In the genomic region with DNA sequence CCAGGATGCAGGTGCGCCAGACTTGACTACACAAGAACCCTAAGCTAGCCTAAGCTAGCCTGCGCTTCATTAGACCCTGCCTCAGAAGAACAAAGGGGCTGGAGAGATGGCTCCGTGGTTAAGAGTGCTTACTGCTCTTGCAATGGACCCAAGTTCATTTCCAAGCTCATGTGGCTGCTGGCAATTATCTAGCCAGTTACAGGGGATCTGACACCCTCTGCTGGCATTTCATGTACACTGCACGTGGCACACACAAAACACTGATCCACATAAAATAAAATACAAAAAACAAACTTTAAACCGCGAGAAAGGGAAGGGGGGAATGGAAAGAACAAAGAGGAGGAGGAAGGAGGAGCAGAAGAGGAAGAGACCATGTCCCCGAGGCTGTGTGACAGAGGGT, we compare ENCODE assay signal across 7 mouse cellular contexts. TPM values are rescaled to one million over a fixed set of nuclear protein-coding genes. Genes with fewer than 3 reads are reported as not detected.
DNase-seq lines count a peak whose midpoint lies in the region; ATAC-seq and TF ChIP-seq lines count a peak whose summit lies in the region.

No protein-coding gene starts in this region.

- peak; percentile 51 for DNase-seq in A20 (ENCODE audit: low read depth, low spot score)
- DNase-seq in embryonic facial prominence, embryonic 14.5 days (ENCODE audit: low spot score): peak; percentile 63
- peak; percentile 50 for DNase-seq in lung, postnatal 25 days (ENCODE audit: low spot score)

- H3K27me3 ChIP-seq in intestine, postnatal 0 days (replicated peaks; ENCODE audit: control insufficient read depth, insufficient read depth, low read length): no peaks in the 10 kb centered on the region
- no peaks in the 10 kb centered on the region for H3K27me3 ChIP-seq in intestine, embryonic 16.5 days (replicated peaks; ENCODE audit: control insufficient read depth, insufficient read depth, low read length)
- H3K27me3 ChIP-seq in embryonic facial prominence, embryonic 14.5 days (replicated peaks; ENCODE audit: control insufficient read depth, insufficient read depth, low read length): no peaks in the 10 kb centered on the region

- no peak overlapping the region for H3K4me2 ChIP-seq in intestine, postnatal 0 days (replicated peaks; ENCODE audit: low read depth)
- H3K4me2 ChIP-seq in intestine, embryonic 16.5 days (ENCODE audit: low read depth, low read length): no peak overlapping the region
- no peak overlapping the region for H3K4me2 ChIP-seq in embryonic facial prominence, embryonic 14.5 days (ENCODE audit: low read depth, low read length)

- H3K36me3 ChIP-seq in intestine, postnatal 0 days (ENCODE audit: control insufficient read depth, insufficient read depth): 0 out of 2 replicates have a peak, but pooled peaks cover 7% of the 10 kb centered on the region
- H3K36me3 ChIP-seq in intestine, embryonic 16.5 days (ENCODE audit: control insufficient read depth, insufficient read depth, low read length): no peaks in the 10 kb centered on the region
- peaks cover 35% of the 10 kb centered on the region; the same call in 1 of the 2 replicates for H3K36me3 ChIP-seq in embryonic facial prominence, embryonic 14.5 days (ENCODE audit: control insufficient read depth, insufficient read depth, low read length)

- WGBS in intestine, postnatal 0 days: 48% methylated on average over 7 of the region's 7 CpGs
- WGBS in intestine, embryonic 16.5 days: 51% methylated on average over 7 of the region's 7 CpGs
- WGBS in embryonic facial prominence, embryonic 14.5 days: 49% methylated on average over 7 of the region's 7 CpGs

- no peak overlapping the region for H3K27ac ChIP-seq in intestine, postnatal 0 days (ENCODE audit: low read depth, low read length)
- no peak overlapping the region for H3K27ac ChIP-seq in intestine, embryonic 16.5 days (ENCODE audit: low read length)
- H3K27ac ChIP-seq in embryonic facial prominence, embryonic 14.5 days (replicated peaks; ENCODE audit: low read depth, low read length): no peak overlapping the region

- no peak overlapping the region for H3K4me3 ChIP-seq in intestine, postnatal 0 days (ENCODE audit: low read depth, low read length)
- H3K4me3 ChIP-seq in intestine, embryonic 16.5 days (ENCODE audit: low read length): no peak overlapping the region
- no peak overlapping the region for H3K4me3 ChIP-seq in embryonic facial prominence, embryonic 14.5 days (ENCODE audit: low read depth, low read length)

- H3K9me3 ChIP-seq in intestine, postnatal 0 days (ENCODE audit: control insufficient read depth): no peaks in the 10 kb centered on the region
- no peaks in the 10 kb centered on the region for H3K9me3 ChIP-seq in intestine, embryonic 16.5 days (ENCODE audit: control insufficient read depth, low read length)
- no peaks in the 10 kb centered on the region for H3K9me3 ChIP-seq in embryonic facial prominence, embryonic 14.5 days (ENCODE audit: control insufficient read depth, low read length)

- no peaks in the 10 kb centered on the region for H3K4me1 ChIP-seq in intestine, postnatal 0 days (replicated peaks; ENCODE audit: control insufficient read depth, insufficient read depth, low read length)
- H3K4me1 ChIP-seq in intestine, embryonic 16.5 days (ENCODE audit: control insufficient read depth, insufficient read depth, low read length): no peaks in the 10 kb centered on the region
- H3K4me1 ChIP-seq in embryonic facial prominence, embryonic 14.5 days (ENCODE audit: control insufficient read depth, insufficient read depth, low read length): no peaks in the 10 kb centered on the region

- H3K9ac ChIP-seq in intestine, postnatal 0 days (ENCODE audit: low read depth, low read length): no peak overlapping the region
- no peak overlapping the region for H3K9ac ChIP-seq in intestine, embryonic 16.5 days (ENCODE audit: low read depth, low read length)
- H3K9ac ChIP-seq in embryonic facial prominence, embryonic 14.5 days (ENCODE audit: low read depth, low read length): no peak overlapping the region

- TF ChIP-seq CTCF in intestine, postnatal 0 days (IDR thresholded peaks at IDR 0.05; ENCODE audit: low read depth): peak; percentile 82

- ATAC-seq in intestine, postnatal 0 days: no peak
- no peak for ATAC-seq in intestine, embryonic 16.5 days
- ATAC-seq in CD4-positive, CD25-positive, alpha-beta regulatory T cell, adult 4 months: peak; percentile 43
- no peak for ATAC-seq in embryonic facial prominence, embryonic 14.5 days (ENCODE audit: low read depth)
- no peak for ATAC-seq in monocyte, adult 5-6 weeks (replicated peaks; ENCODE audit: insufficient number of reproducible peaks, low FRiP score, low TSS enrichment, poor library complexity, severe bottlenecking)

RNA-seq across cellular contexts. Expression of gene Tsks, which starts 15.2 kb away (rescaled TPM):
- polyA plus RNA-seq in intestine, postnatal 0 days (2015; fragmentation: Nextera tagmentation; extraction: Ambion mirVana): 0.13 TPM in 1 of 2 replicates, not detected in the other
- polyA plus RNA-seq in intestine, embryonic 16.5 days (2015; fragmentation: Nextera tagmentation; extraction: Ambion mirVana): 0.28 TPM in 1 of 2 replicates, not detected in the other
- polyA plus RNA-seq in CD4-positive, CD25-positive, alpha-beta regulatory T cell, adult 4 months (2017; shearing (Covaris generic)): not detected
- polyA plus RNA-seq in embryonic facial prominence, embryonic 14.5 days (2014; fragmentation: Nextera tagmentation; extraction: Ambion mirVana): 0.30 TPM in 1 of 2 replicates, not detected in the other
- total RNA-seq in monocyte, adult 5-6 weeks (2017): not detected in 3 replicates

RNA-seq across cellular contexts. Expression of gene Cpt1c, which starts 16.4 kb away (rescaled TPM):
- 3.5 and 4.5 TPM in 2 replicates for polyA plus RNA-seq in intestine, postnatal 0 days (2015; fragmentation: Nextera tagmentation; extraction: Ambion mirVana)
- polyA plus RNA-seq in intestine, embryonic 16.5 days (2015; fragmentation: Nextera tagmentation; extraction: Ambion mirVana): 14.0 and 14.2 TPM in 2 replicates
- under 1 TPM; 0.36 to 0.92 TPM for polyA plus RNA-seq in CD4-positive, CD25-positive, alpha-beta regulatory T cell, adult 4 months (2017; shearing (Covaris generic))
- 22.4 and 31.1 TPM in 2 replicates for polyA plus RNA-seq in embryonic facial prominence, embryonic 14.5 days (2014; fragmentation: Nextera tagmentation; extraction: Ambion mirVana)
- total RNA-seq in monocyte, adult 5-6 weeks (2017): not detected in 3 replicates

RNA-seq across cellular contexts. Expression of gene Prmt1, which starts 28.2 kb away (rescaled TPM):
- polyA plus RNA-seq in intestine, postnatal 0 days (2015; fragmentation: Nextera tagmentation; extraction: Ambion mirVana): 124 and 130 TPM in 2 replicates
- 363 and 439 TPM in 2 replicates for polyA plus RNA-seq in intestine, embryonic 16.5 days (2015; fragmentation: Nextera tagmentation; extraction: Ambion mirVana)
- polyA plus RNA-seq in CD4-positive, CD25-positive, alpha-beta regulatory T cell, adult 4 months (2017; shearing (Covaris generic)): 100 to 1,000 TPM in 1 of 2 experiments, 10 to 100 TPM in 1; 39.7 to 114 TPM
- polyA plus RNA-seq in embryonic facial prominence, embryonic 14.5 days (2014; fragmentation: Nextera tagmentation; extraction: Ambion mirVana): 173 and 178 TPM in 2 replicates
- total RNA-seq in monocyte, adult 5-6 weeks (2017): 57.2 to 80.2 TPM (median 58.1 TPM) in 3 replicates

RNA-seq across cellular contexts. Expression of gene Ap2a1, which starts 28.9 kb away (rescaled TPM):
- 42.8 and 44.1 TPM in 2 replicates for polyA plus RNA-seq in intestine, postnatal 0 days (2015; fragmentation: Nextera tagmentation; extraction: Ambion mirVana)
- 56.8 and 61.2 TPM in 2 replicates for polyA plus RNA-seq in intestine, embryonic 16.5 days (2015; fragmentation: Nextera tagmentation; extraction: Ambion mirVana)
- 1 to 10 TPM; 6.2 to 7.4 TPM for polyA plus RNA-seq in CD4-positive, CD25-positive, alpha-beta regulatory T cell, adult 4 months (2017; shearing (Covaris generic))
- 73.5 and 79.8 TPM in 2 replicates for polyA plus RNA-seq in embryonic facial prominence, embryonic 14.5 days (2014; fragmentation: Nextera tagmentation; extraction: Ambion mirVana)
- total RNA-seq in monocyte, adult 5-6 weeks (2017): 10.3 to 21.7 TPM (median 21.0 TPM) in 3 replicates

RNA-seq across cellular contexts. Expression of gene Irf3, which starts 39.2 kb away (rescaled TPM):
- 53.2 and 56.4 TPM in 2 replicates for polyA plus RNA-seq in intestine, postnatal 0 days (2015; fragmentation: Nextera tagmentation; extraction: Ambion mirVana)
- polyA plus RNA-seq in intestine, embryonic 16.5 days (2015; fragmentation: Nextera tagmentation; extraction: Ambion mirVana): 96.1 and 115 TPM in 2 replicates
- 100 to 1,000 TPM; 117 to 147 TPM for polyA plus RNA-seq in CD4-positive, CD25-positive, alpha-beta regulatory T cell, adult 4 months (2017; shearing (Covaris generic))
- 77.7 and 84.6 TPM in 2 replicates for polyA plus RNA-seq in embryonic facial prominence, embryonic 14.5 days (2014; fragmentation: Nextera tagmentation; extraction: Ambion mirVana)
- 83.1 to 122 TPM (median 104 TPM) in 3 replicates for total RNA-seq in monocyte, adult 5-6 weeks (2017)
